Mouse (Mus musculus) embryo, embryonic 11 days (tissue): Measurements from ENCODE around the gene 5031439G07Rik.
"Not testable (repeated sequence)": the region's sequence is repeated elsewhere in the genome, so short reads cannot be mapped to it uniquely, and the experiment has no call there.

ENCODE experiments used
- DNase-seq: peaks from one replicate; pipeline ENCODE4 v3.0.0-alpha.2; 2015

5031439G07Rik gene

GRCm38 (mm10) chr15:84987874-84988825, at the start of gene 5031439G07Rik:
Gene 5031439G07Rik (minus strand): TSS chr15:84988551.
- DNase-seq: peak; percentile 99

- peak; percentile 10 for DNase-seq
Measured at GRCm38 (mm10) chr15:85037343-85037690, 49.0 kb upstream of the 5031439G07Rik start.

GRCm38 (mm10) chr15:85036566-85037342, 48.4 kb upstream of the 5031439G07Rik start:
- peak; percentile 98 for DNase-seq

GRCm38 (mm10) chr15:85033916-85034315, 45.6 kb upstream of the 5031439G07Rik start:
- DNase-seq: not testable (repeated sequence)

- DNase-seq: no peak
Measured at GRCm38 (mm10) chr15:85031866-85032265, 43.5 kb upstream of the 5031439G07Rik start.

GRCm38 (mm10) chr15:85030643-85031042, 42.3 kb upstream of the 5031439G07Rik start:
- not testable (repeated sequence) for DNase-seq

GRCm38 (mm10) chr15:85028648-85029047, 40.3 kb upstream of the 5031439G07Rik start, which contains the start of gene Fam118a:
Gene Fam118a (plus strand): TSS chr15:85028948.
- not testable (repeated sequence) for DNase-seq

- DNase-seq: no peak
Measured at GRCm38 (mm10) chr15:85027740-85028139, 39.4 kb upstream of the 5031439G07Rik start.

- DNase-seq: no peak
Measured at GRCm38 (mm10) chr15:85026197-85026596, 37.8 kb upstream of the 5031439G07Rik start.

GRCm38 (mm10) chr15:85022211-85022610, 33.9 kb upstream of the 5031439G07Rik start:
- no peak for DNase-seq

- no peak for DNase-seq
Measured at GRCm38 (mm10) chr15:85016951-85017664, 28.8 kb upstream of the 5031439G07Rik start, which contains the start of gene Upk3a. Gene Upk3a (plus strand): TSS chr15:85017141.

GRCm38 (mm10) chr15:85015771-85016170, 27.4 kb upstream of the 5031439G07Rik start:
- no peak for DNase-seq

GRCm38 (mm10) chr15:85012662-85013054, 24.3 kb upstream of the 5031439G07Rik start:
- no peak for DNase-seq

- peak; percentile 39 for DNase-seq
Measured at GRCm38 (mm10) chr15:85011895-85012661, 23.7 kb upstream of the 5031439G07Rik start.

- no peak for DNase-seq
Measured at GRCm38 (mm10) chr15:85009666-85010065, 21.3 kb upstream of the 5031439G07Rik start.

GRCm38 (mm10) chr15:85000984-85001982, 12.9 kb upstream of the 5031439G07Rik start:
- peak; percentile 90 for DNase-seq

- DNase-seq: no peak
Measured at GRCm38 (mm10) chr15:84999911-85000310, 11.6 kb upstream of the 5031439G07Rik start.

- DNase-seq: no peak
Measured at GRCm38 (mm10) chr15:84997768-84998454, 9.6 kb upstream of the 5031439G07Rik start.

- peak; percentile 75 for DNase-seq
Measured at GRCm38 (mm10) chr15:84995967-84996366, 7.6 kb upstream of the 5031439G07Rik start.

- no peak for DNase-seq
Measured at GRCm38 (mm10) chr15:84995041-84995440, 6.7 kb upstream of the 5031439G07Rik start.
